Mouse (Mus musculus): ENCODE data around the gene Tenm2.

- TF ChIP-seq CTCF (IDR thresholded peaks at IDR 0.05; ENCODE audit: low read depth), result no peak
- no peak for TF ChIP-seq EP300 (IDR thresholded peaks at IDR 0.05; ENCODE audit: low read depth)
These were observed 740.7 kb downstream of the Tenm2 start for GRCm38 (mm10) chr11:36494898-36495548.
